Mouse (Mus musculus): ENCODE measurements at regions not wholly inside any gene's neighbourhood (a gene's known extent, or its start where the extent isn't known, plus 50 kb on each side); places are given as distances from the start of the nearest gene placed in this dataset.

DNA sequence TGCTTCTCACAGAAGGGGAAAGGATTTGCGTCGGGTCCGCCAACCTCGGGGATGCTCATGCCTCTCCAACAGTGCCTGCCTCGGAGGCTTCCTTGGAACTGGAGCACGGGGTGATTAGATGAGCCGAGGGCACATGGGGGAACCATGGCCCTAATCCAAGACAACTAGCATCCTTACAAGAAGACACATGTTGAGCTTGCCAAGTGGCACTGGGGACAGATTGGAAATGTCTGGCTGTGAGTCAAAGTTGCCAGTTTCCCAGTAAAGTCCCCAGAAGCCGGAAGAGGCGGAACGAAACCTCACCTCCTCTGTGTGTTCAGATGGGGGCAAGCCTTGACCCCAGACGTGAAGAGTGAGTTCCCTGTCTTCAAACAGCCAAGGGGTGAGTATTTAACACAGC is 172.6 kb upstream of the A430005L14Rik start:
- ATAC-seq (ENCODE audit: low FRiP score, low TSS enrichment) (no peak), DNase-seq (ENCODE audit: low spot score) (no peak)
- Histone ChIP-seq H3K27me3 (ENCODE audit: control insufficient read depth, insufficient read depth, low read length) (no peaks in the 10 kb centered on the region), H3K36me3 (ENCODE audit: control insufficient read depth, insufficient read depth, low read length) (no peaks in the 10 kb centered on the region), H3K9me3 (ENCODE audit: control insufficient read depth, low read length) (no peaks in the 10 kb centered on the region), H3K27ac (replicated peaks) (no peak overlapping the region), H3K9ac (ENCODE audit: low read length) (no peak overlapping the region), H3K4me2 (replicated peaks; ENCODE audit: low read depth) (no peak overlapping the region), H3K4me1 (replicated peaks; ENCODE audit: control insufficient read depth, insufficient read depth) (no peaks in the 10 kb centered on the region), H3K4me3 (ENCODE audit: low read depth, low read length) (no peak overlapping the region)
- WGBS, result 80% methylated on average over 11 of the region's 11 CpGs
- no peak for TF ChIP-seq CTCF (IDR thresholded peaks at IDR 0.05; ENCODE audit: low read depth)
- TF ChIP-seq EP300 (optimal IDR thresholded peaks at IDR 0.05), result no peak

DNA sequence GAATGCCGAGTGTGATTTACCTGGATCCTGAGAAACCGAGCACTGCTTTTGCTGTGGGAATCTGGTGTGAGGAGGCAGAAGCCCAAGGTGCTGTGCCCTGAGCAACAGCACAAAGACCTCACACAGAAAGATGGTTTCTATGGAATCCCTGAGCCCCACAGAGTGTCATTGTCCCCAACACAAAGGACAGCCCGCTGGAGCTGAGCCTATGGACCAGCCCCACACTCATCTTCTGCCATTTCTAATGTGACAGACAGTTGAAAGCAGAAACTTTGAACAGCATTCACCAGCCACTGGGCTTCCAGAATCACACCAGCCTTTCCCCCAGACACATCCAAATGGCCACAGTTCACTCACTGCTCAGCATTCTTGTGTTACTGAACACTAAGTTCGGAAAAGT is 171.5 kb upstream of the A430005L14Rik start:
- H3K27ac ChIP-seq (replicated peaks), result no peak overlapping the region

DNA sequence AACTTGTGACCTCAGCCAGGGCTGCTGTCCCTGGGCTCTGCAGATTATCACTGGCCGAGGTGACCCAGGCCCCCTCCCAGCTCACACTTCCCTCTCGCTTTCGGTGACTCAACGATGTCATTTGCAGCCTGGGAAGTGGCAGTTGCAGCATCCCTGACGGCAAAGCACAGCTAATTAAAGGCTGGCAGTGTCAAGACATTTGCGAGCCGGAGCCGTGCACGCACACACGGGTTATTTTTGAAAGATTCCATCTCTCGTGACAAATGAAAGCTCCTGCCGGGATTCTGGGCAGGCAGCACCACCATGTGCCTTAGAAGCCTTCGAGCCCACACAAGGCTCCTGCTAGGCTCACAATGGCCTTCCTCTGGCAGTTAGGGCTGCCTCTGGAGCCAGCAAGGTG is 164.7 kb upstream of the A430005L14Rik start:
- Histone ChIP-seq H3K9me3 (ENCODE audit: control insufficient read depth, low read length) (no peaks in the 10 kb centered on the region), H3K36me3 (ENCODE audit: control insufficient read depth, insufficient read depth, low read length) (no peaks in the 10 kb centered on the region), H3K4me1 (replicated peaks; ENCODE audit: control insufficient read depth, insufficient read depth) (no peaks in the 10 kb centered on the region), H3K4me2 (replicated peaks; ENCODE audit: low read depth) (no peak overlapping the region), H3K27me3 (ENCODE audit: control insufficient read depth, insufficient read depth, low read length) (no peaks in the 10 kb centered on the region), H3K4me3 (ENCODE audit: low read depth, low read length) (no peak overlapping the region), H3K9ac (ENCODE audit: low read length) (no peak overlapping the region), H3K27ac (replicated peaks) (no peak overlapping the region)
- 41% methylated on average over 13 of the region's 13 CpGs for WGBS
- no peak for TF ChIP-seq EP300 (optimal IDR thresholded peaks at IDR 0.05)
- no peak for TF ChIP-seq CTCF (IDR thresholded peaks at IDR 0.05; ENCODE audit: low read depth)
- DNase-seq (ENCODE audit: low spot score) (no peak), ATAC-seq (ENCODE audit: low FRiP score, low TSS enrichment) (no peak)

More for the DNA sequence above, 171.5 kb upstream of the A430005L14Rik start:
- Histone ChIP-seq H3K9me3 (ENCODE audit: control insufficient read depth, low read length) (no peaks in the 10 kb centered on the region), H3K27me3 (ENCODE audit: control insufficient read depth, insufficient read depth, low read length) (no peaks in the 10 kb centered on the region), H3K4me2 (replicated peaks; ENCODE audit: low read depth) (no peak overlapping the region), H3K9ac (ENCODE audit: low read length) (no peak overlapping the region), H3K36me3 (ENCODE audit: control insufficient read depth, insufficient read depth, low read length) (no peaks in the 10 kb centered on the region), H3K4me1 (replicated peaks; ENCODE audit: control insufficient read depth, insufficient read depth) (no peaks in the 10 kb centered on the region), H3K4me3 (ENCODE audit: low read depth, low read length) (no peak overlapping the region)
- DNase-seq (ENCODE audit: low spot score) (no peak), ATAC-seq (ENCODE audit: low FRiP score, low TSS enrichment) (no peak)
- WGBS, result 80% methylated on average over 4 of the region's 4 CpGs
- no peak for TF ChIP-seq CTCF (IDR thresholded peaks at IDR 0.05; ENCODE audit: low read depth)
- no peak for TF ChIP-seq EP300 (optimal IDR thresholded peaks at IDR 0.05)

DNA sequence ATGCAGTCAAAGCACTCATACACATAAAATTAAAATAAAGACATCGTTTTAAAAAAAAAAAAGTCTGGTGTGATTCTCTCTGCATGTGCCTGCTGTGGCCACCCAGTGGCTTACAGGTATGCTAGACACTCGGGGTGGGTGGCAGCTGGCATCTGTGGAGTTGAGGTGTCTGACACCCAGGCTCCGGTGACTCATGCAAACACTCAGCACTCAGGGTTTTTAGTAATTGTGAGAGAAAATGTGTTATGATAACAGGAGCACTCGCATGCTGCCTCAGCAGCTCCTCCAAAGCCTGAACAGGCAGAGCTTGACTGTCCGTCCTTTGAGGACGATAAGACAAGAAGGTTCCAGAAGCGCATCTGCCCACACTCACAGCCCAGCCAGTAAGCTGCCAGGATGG is 159.0 kb upstream of the A430005L14Rik start:
- Histone ChIP-seq H3K4me3 (ENCODE audit: low read depth, low read length) (no peak overlapping the region), H3K4me2 (replicated peaks; ENCODE audit: low read depth) (no peak overlapping the region), H3K36me3 (ENCODE audit: control insufficient read depth, insufficient read depth, low read length) (no peaks in the 10 kb centered on the region), H3K9ac (ENCODE audit: low read length) (no peak overlapping the region), H3K27ac (replicated peaks) (no peak overlapping the region), H3K9me3 (ENCODE audit: control insufficient read depth, low read length) (no peaks in the 10 kb centered on the region), H3K4me1 (replicated peaks; ENCODE audit: control insufficient read depth, insufficient read depth) (no peaks in the 10 kb centered on the region), H3K27me3 (ENCODE audit: control insufficient read depth, insufficient read depth, low read length) (no peaks in the 10 kb centered on the region)
- 77% methylated on average over 7 of the region's 7 CpGs for WGBS
- DNase-seq (ENCODE audit: low spot score) (no peak), ATAC-seq (ENCODE audit: low FRiP score, low TSS enrichment) (no peak)
- TF ChIP-seq EP300 (optimal IDR thresholded peaks at IDR 0.05), result no peak
- TF ChIP-seq CTCF (IDR thresholded peaks at IDR 0.05; ENCODE audit: low read depth), result no peak

DNA sequence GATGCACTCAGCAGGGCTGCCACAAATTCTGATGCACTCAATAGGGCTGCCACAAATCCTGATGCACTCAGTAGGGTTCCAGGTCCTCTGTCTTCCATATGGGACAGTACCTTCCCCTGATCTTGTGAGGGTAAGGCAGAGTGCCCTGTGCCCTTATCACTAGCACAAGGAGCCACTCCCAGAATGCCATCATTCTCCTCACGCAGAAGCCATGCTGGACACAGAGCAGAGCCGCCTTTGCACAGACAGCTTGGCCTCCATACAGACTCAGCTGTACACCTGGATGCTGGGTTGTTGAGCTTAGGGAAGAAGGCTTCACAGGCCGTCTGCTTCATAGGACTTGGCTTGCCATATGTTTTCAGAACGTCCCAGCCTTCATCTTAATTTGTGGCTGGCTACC is 151.3 kb upstream of the A430005L14Rik start:
- 17% methylated on average over 4 of the region's 4 CpGs for WGBS

DNA sequence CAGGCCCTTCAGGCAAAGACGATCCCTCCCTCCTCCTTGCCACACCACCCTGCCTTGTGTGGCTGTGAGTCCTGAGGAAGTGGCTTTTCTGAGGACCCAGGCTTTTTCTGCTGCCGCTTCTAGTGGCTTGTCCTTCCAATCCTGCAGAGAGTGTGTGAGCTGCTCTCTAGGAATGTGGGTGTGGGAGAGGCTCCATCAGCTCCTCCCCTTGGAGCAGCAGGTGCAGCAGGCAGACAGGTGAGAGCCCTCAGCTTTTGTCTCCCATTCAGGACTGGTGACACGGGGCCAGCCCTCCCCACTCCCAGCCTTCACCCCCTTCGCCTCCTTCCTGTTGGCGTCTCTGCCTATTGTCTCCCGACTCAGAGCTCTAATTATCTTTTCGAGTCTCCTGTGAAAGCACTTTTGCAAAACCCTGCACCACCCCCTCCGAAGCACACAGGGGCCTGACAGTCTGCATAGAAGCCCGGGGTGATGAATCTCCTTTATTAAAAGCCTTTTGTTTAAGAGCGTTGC is 150.8 kb upstream of the A430005L14Rik start:
- no peaks in the 10 kb centered on the region for H3K36me3 ChIP-seq (ENCODE audit: control insufficient read depth, insufficient read depth, low read length)
- no peak overlapping the region for H3K4me2 ChIP-seq (replicated peaks; ENCODE audit: low read depth)
- no peaks in the 10 kb centered on the region for H3K27me3 ChIP-seq (ENCODE audit: control insufficient read depth, insufficient read depth, low read length)
- 0 out of 2 replicates have a peak, but pooled peaks have one; percentile 24 for ATAC-seq (ENCODE audit: low FRiP score, low TSS enrichment)
- no peak overlapping the region for H3K9ac ChIP-seq (ENCODE audit: low read length)
- H3K4me3 ChIP-seq (ENCODE audit: low read depth, low read length), result no peak overlapping the region
- no peaks in the 10 kb centered on the region for H3K9me3 ChIP-seq (ENCODE audit: control insufficient read depth, low read length)
- peak; percentile 24 for DNase-seq (ENCODE audit: low spot score)
- WGBS, result 3% methylated on average over 10 of the region's 10 CpGs
- H3K4me1 ChIP-seq (replicated peaks; ENCODE audit: control insufficient read depth, insufficient read depth), result no peaks in the 10 kb centered on the region
- TF ChIP-seq CTCF (IDR thresholded peaks at IDR 0.05; ENCODE audit: low read depth) (no peak), EP300 (optimal IDR thresholded peaks at IDR 0.05) (no peak)
- H3K27ac ChIP-seq (replicated peaks), result no peak overlapping the region

More for the DNA sequence above, 151.3 kb upstream of the A430005L14Rik start:
- Histone ChIP-seq H3K4me1 (replicated peaks; ENCODE audit: control insufficient read depth, insufficient read depth) (no peaks in the 10 kb centered on the region), H3K27ac (replicated peaks) (no peak overlapping the region), H3K36me3 (ENCODE audit: control insufficient read depth, insufficient read depth, low read length) (no peaks in the 10 kb centered on the region), H3K9ac (ENCODE audit: low read length) (no peak overlapping the region), H3K4me3 (ENCODE audit: low read depth, low read length) (no peak overlapping the region), H3K9me3 (ENCODE audit: control insufficient read depth, low read length) (no peaks in the 10 kb centered on the region), H3K27me3 (ENCODE audit: control insufficient read depth, insufficient read depth, low read length) (no peaks in the 10 kb centered on the region), H3K4me2 (replicated peaks; ENCODE audit: low read depth) (no peak overlapping the region)
- no peak for TF ChIP-seq CTCF (IDR thresholded peaks at IDR 0.05; ENCODE audit: low read depth)
- TF ChIP-seq EP300 (optimal IDR thresholded peaks at IDR 0.05), result no peak
- no peak for ATAC-seq (ENCODE audit: low FRiP score, low TSS enrichment)
- DNase-seq (ENCODE audit: low spot score), result no peak
